Mouse (Mus musculus) CD4-positive, CD25-positive, alpha-beta regulatory T cell, adult 4 months (primary cell): Measurements from ENCODE around the gene Tgfbr1. TPM values are rescaled to one million over a fixed set of nuclear protein-coding genes. Genes with fewer than 3 reads are reported as not detected.

ENCODE experiments used
- ATAC-seq: one replicate; pipeline ENCODE4 v1.8.0; 2017
- polyA plus RNA-seq, 2 experiments: library from polyadenylated mRNA; unstranded; fragments of 100-300 nt; shearing (Covaris generic); gene quantifications; one replicate each; pipeline ENCODE4 v1.2.1; 2017

The Tgfbr1 gene
- polyA plus RNA-seq: 10 to 100 TPM; 33.6 to 39.2 TPM

GRCm38 (mm10) chr4:47352803-47353388 is at the start of gene Tgfbr1:
TSS of gene Tgfbr1 (plus strand) at chr4:47353222.
- ATAC-seq: peak; percentile 76

- peak; percentile 91 for ATAC-seq
Measured at GRCm38 (mm10) chr4:47303340-47303998, 49.6 kb upstream of the Tgfbr1 start.

GRCm38 (mm10) chr4:47309886-47310625 is 43.0 kb upstream of the Tgfbr1 start:
- ATAC-seq: peak; percentile 50

DNA sequence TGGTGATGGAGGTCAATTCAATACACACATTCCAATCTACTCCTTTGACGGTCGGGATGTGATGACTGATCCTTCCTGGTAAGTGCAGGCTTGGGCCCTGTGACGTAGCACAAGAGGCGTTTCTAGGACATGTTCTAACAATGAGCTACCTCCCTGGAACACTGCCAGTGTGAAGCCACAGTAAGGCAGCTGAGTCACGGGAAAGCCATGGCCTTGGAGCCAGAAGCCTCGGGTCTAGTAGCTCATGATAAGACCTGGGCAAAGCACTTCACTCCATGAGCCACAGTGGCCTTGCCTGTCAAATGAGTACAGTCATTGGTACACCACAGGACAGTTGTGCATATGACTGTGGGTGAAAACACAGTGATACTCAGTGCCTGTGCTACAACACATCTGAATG is 42.2 kb upstream of the Tgfbr1 start:
- peak; percentile 21 for ATAC-seq

DNA sequence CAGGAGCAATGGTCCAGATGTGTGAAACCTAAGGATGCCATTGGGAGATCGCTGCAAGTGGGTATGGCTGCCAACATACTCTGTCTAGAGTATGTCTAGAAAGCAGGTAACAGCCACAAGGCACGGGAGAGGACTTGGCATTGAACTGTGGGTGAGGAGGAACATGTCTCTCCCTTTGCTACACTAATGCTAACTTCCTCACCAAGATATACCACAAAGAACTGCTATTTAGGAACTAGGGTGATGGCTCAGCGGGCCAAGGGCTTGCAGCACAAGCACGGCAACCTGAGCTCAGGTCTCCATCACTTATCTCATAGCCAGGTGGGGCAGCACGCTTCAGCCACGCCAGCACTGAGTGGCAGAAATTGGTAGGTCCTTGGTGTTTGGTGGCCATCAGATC is 41.6 kb upstream of the Tgfbr1 start:
- no peak for ATAC-seq

- ATAC-seq: no peak
Measured at GRCm38 (mm10) chr4:47311929-47312328, 41.1 kb upstream of the Tgfbr1 start.

- no peak for ATAC-seq
Measured at GRCm38 (mm10) chr4:47312676-47313075, 40.3 kb upstream of the Tgfbr1 start.

DNA sequence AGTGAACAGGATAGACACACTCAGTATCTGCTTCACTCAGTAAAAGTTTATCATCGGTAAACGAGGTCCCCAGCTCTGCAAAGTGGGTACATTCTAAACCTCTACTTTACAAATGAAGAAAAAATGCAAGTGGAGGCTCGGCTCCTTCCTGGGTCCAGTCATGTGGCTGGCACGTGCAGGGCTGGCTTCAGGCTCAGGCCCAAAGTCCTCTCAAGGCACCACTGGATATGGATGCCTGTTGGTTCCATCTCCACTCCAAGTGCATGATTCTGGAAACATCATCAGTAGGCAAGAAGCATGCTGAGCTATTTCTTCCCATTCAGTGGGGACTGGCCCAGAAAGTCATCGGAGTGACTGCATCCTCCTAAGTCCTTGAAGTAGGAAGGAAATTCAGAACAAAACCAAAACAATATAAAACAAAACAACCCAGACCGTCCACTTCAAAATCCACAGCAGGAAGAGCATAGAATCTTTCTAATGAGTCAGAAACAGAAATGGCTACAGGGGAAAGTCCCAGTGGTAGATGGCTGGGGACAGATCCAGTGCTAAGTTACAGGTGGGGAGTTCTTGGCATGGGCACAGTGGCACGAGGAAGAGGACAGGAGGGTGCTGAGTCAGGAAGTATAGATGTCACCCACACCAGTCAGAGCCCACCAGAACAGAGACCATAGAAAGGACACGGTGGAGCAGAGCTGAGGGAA is 39.2 kb upstream of the Tgfbr1 start:
- peak; percentile 79 for ATAC-seq

DNA sequence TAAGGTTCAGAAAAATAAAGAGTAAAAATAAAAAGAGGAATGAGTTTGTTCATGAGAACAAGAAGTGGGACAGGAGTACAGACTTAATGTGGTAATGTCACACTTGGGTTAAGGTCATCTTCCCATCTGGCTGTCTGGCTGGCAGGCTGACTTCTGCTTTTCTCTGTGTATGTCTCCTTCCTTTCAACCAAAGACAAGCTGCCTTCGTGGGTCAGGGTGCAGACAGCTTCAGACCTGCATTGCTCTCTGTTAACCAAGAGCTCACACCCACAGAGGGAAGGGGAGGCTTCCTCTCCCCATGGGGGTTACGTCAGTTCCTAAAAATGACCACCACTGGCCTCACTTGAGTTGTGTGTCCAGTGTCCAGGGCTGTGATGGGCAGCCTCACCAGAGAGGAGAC is 37.6 kb upstream of the Tgfbr1 start:
- no peak for ATAC-seq

- no peak for ATAC-seq
Measured at GRCm38 (mm10) chr4:47316432-47316831, 36.6 kb upstream of the Tgfbr1 start.

DNA sequence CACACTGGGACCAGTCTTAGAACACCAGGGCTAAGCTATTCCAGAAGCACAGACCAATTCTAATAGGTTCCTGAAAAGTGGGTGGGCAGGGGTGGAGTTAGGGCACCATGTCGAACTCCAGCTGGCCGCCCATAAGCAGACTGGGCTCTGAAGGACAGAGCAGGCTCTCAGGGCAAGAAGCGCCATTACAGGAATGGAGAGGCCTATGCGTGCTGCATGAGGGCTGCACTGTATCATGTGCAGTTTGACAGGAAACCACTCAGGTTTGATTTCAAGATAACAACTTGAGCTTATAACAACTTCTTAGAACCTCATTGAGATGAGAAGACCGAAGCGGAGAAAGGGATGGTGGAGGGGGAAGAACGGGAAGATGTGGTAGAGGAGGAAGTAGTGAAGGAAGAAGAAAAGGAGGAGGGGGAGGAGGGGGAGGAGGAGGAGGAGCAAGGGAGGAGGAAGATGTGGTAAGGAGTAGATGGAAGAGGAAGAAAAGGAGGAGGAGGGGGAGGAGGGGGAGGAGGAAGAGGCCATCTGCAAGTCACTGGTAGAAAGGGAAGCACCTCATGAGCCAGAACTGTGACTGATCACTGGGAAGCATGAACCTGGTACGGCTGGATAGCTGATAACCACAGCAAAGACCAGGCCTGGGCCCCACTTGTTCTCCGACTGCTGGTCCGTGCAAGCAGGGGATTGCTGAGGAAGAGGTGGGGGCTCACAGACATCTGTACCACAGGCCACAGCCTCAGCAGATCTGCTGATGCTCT is 33.3 kb upstream of the Tgfbr1 start:
- ATAC-seq: peak; percentile 81

GRCm38 (mm10) chr4:47322315-47322714 is 30.7 kb upstream of the Tgfbr1 start:
- peak; percentile 82 for ATAC-seq

DNA sequence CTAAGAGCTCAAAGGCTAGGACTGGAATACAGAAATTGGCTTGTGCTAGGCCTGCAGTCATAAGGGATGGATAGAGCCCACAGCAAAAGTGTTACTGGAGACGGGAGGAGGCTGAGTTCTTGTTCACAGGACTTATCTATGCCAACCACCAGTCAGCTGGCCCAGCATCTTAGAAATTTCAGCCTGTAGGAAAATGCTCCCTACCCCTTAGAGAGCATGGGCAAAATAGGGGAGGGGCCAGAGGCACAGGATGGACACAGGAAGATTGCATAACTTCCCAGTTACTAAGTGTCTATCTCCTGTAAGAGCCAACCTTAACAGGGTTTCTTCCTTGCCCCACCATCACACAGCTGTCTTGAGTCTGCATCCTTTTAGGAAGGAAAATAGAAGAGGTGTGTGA is 28.8 kb upstream of the Tgfbr1 start:
- no peak for ATAC-seq

DNA sequence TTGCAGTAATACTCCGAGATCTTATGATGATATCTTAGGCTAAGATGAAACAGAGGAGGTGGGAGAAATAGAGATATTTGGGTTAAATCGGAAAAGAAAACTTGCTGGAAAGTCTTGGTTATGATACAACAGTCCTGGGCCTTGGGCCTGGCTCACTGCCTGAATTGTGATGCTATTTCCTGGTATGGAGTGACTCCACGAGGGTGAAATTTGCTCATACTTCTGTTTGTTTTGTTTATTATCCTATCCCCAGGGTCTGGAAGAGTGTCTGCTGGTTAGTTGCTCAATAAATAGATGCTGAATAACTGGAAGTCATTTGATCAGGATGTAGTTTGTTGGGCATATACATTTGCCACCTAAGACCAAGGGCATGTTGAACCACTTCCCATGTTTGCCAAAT is 25.2 kb upstream of the Tgfbr1 start:
- ATAC-seq: no peak

DNA sequence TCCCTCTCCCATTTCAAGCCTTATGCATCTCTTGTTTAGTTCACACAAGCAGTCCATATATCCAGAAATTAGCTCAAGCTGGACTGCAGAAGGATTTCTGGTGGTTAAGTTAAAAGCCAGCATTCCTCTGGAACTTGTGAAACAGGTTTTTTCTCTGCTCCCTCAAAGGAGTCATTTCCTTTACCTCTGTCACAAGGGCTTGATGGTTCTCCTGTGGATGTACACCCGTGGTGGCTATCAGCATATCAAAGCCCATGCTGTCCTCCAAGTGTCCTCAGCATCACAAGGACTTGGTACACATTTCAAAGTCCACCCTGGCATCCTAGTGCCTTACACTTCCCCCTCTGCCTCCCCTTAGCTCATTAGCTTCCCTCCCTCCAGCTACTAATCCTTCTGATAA is 23.7 kb upstream of the Tgfbr1 start:
- ATAC-seq: no peak

- ATAC-seq: no peak
Measured at GRCm38 (mm10) chr4:47330378-47331052, 22.5 kb upstream of the Tgfbr1 start.

DNA sequence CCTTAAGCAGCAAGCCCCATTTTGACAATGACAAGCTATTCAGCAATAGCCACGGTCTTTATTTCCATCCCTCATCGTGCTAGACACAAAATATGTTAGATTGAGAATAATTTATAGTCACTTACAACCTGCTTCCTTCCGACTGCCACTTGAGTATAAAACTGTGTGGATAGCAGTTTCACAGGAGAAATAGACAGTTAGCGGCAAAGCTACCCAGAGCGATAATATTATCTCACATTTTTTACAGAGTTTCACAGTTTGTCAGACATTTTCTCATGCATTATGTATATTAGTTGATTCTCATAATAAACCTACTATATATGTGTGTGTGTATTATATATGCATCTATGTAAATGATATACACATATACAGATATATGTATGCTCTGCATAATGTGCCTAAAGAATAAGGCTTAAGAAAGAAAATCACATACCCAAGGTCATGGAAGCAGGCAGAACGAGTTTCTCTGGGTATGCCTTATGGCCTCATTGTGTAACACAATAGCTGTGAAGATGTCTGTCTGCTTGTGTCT is 20.1 kb upstream of the Tgfbr1 start:
- no peak for ATAC-seq

DNA sequence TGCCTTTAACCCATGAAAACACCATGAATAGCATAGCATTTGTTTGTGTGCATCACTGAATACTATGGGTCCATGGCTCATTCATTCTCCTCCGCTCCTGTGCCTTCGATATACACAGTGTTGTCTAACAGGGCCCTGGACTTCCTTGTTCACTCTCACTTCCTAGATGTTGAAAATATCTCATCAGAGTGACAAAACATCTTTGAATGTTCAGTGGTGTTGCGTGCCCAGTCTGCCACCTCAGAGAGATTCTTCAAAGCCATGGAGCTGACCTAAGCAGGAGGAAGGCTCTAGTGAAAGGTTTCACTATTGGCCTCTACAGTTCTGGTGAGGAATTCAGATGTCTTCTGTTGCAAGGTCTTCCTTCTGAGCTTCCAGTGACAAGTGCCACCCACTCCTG is 19.5 kb upstream of the Tgfbr1 start:
- ATAC-seq: no peak

- no peak for ATAC-seq
Measured at GRCm38 (mm10) chr4:47336941-47337600, 16.0 kb upstream of the Tgfbr1 start.

DNA sequence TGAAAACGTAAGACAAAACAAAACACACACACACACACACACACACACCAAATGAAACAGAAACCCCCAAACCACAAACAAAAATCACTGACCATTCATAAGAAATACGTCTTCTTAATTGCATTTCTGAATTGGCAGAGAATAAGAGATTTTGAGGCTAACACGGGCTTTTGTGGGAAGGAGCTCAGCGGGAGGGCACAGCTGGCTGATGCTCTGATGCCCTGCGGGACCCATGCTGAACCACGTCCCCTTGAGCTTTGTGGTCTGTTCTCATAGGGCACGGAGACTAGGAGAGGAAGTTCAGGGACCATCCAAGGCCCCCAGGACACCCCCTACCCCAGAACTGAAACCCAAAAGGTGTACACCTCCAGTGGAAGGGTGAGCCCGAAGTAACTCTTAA is 10.4 kb upstream of the Tgfbr1 start:
- no peak for ATAC-seq

DNA sequence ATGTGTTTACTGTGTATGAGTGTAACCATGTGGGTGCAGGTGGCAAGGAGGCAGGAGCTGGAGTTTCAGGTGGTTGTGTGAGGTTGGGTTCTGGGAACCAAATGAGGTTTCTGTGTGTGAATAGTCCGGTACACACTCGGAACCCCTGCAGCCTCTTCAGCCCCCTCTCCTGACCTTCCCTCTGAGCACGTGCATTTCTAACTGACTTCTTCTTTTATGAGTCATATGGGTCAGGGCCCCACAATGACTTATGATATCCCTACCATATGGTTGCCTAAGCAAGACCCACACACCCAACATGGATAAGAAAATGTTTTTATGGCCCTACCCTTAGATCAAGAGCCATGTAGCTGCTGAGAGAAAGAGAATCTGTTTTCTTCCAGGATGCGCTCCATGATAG is 6.0 kb upstream of the Tgfbr1 start:
- no peak for ATAC-seq
